Mouse (Mus musculus): ENCODE measurements around the gene Npy1r. TPM values are rescaled to one million over a fixed set of nuclear protein-coding genes. Genes with fewer than 3 reads are reported as not detected.

The Npy1r gene
- total RNA-seq (2022): 10 to 100 TPM; 21.3 to 24.7 (median 24.1) TPM

- DNase-seq (ENCODE audit: low spot score in 2 of 2): peak; percentile 45 to 53
Observed at GRCm38 (mm10) chr8:66696970-66697843, at the start of gene Npy1r. Npy1r (plus strand) TSS chr8:66697192.

GRCm38 (mm10) chr8:66681261-66681660 lies 15.7 kb upstream of the Npy1r start:
- DNase-seq (ENCODE audit: low spot score in 2 of 2): no peak

- peak; percentile 20 to 50 for DNase-seq (ENCODE audit: low spot score in 2 of 2)
Observed at GRCm38 (mm10) chr8:66687511-66688329, 9.3 kb upstream of the Npy1r start, which contains the start of gene Npy5r. Npy5r (minus strand) TSS chr8:66688128.

- DNase-seq (ENCODE audit: low spot score in 2 of 2): no peak
Observed at GRCm38 (mm10) chr8:66688395-66688794, 8.6 kb upstream of the Npy1r start.

- DNase-seq (ENCODE audit: low spot score in 2 of 2): no peak
Observed at GRCm38 (mm10) chr8:66688799-66689198, 8.2 kb upstream of the Npy1r start.

- no peak for DNase-seq (ENCODE audit: low spot score in 2 of 2)
Observed at GRCm38 (mm10) chr8:66690402-66690801, 6.6 kb upstream of the Npy1r start.

GRCm38 (mm10) chr8:66698011-66698410 lies 1.0 kb downstream of the Npy1r start:
- no peak for DNase-seq (ENCODE audit: low spot score in 2 of 2)

GRCm38 (mm10) chr8:66698782-66699181 lies 1.8 kb downstream of the Npy1r start:
- DNase-seq (ENCODE audit: low spot score in 2 of 2): no peak

GRCm38 (mm10) chr8:66714324-66714975 lies 17.5 kb downstream of the Npy1r start:
- no peak for DNase-seq (ENCODE audit: low spot score in 2 of 2)

GRCm38 (mm10) chr8:66722835-66723234 lies 25.8 kb downstream of the Npy1r start:
- no peak for DNase-seq (ENCODE audit: low spot score in 2 of 2)

- DNase-seq (ENCODE audit: low spot score in 2 of 2): no peak
Observed at GRCm38 (mm10) chr8:66729446-66729845, 32.5 kb downstream of the Npy1r start.

- DNase-seq (ENCODE audit: low spot score in 2 of 2): no peak
Observed at GRCm38 (mm10) chr8:66731957-66732356, 35.0 kb downstream of the Npy1r start.

GRCm38 (mm10) chr8:66742359-66742758 lies 45.4 kb downstream of the Npy1r start:
- no peak for DNase-seq (ENCODE audit: low spot score in 2 of 2)

GRCm38 (mm10) chr8:66745612-66746011 lies 48.6 kb downstream of the Npy1r start:
- DNase-seq (ENCODE audit: low spot score in 2 of 2): peak in 1 of 2 experiments; percentile 35

GRCm38 (mm10) chr8:66751621-66752020 lies 54.6 kb downstream of the Npy1r start:
- DNase-seq (ENCODE audit: low spot score in 2 of 2): no peak

GRCm38 (mm10) chr8:66756161-66756560 lies 59.2 kb downstream of the Npy1r start:
- peak in 1 of 2 experiments; percentile 39 for DNase-seq (ENCODE audit: low spot score in 2 of 2)

Other genes starting within 250 kb of the Npy1r start
- gene Tma16, start 210.7 kb upstream of the Npy1r start, total RNA-seq (2022): 10 to 100 TPM in 2 of 4 experiments, 1 to 10 TPM in 2; 8.7 to 10.7 (median 9.8) TPM
- gene Tktl2, start 185.4 kb upstream of the Npy1r start, total RNA-seq (2022): under 1 TPM; 0.12 to 0.22 (median 0.14) TPM
- gene Npy5r, start 9.1 kb upstream of the Npy1r start, total RNA-seq (2022): 1 to 10 TPM; 4.9 to 6.1 (median 5.7) TPM
- gene Naf1, start 163.0 kb downstream of the Npy1r start, total RNA-seq (2022): 10 to 100 TPM; 13.0 to 15.4 (median 14.9) TPM